Mouse (Mus musculus) bone marrow macrophage, adult 2 months (primary cell): ENCODE measurements at regions not wholly inside any gene's neighbourhood (a gene's known extent, or its start where the extent isn't known, plus 50 kb on each side); places are given as distances from the start of the nearest gene placed in this dataset.

Experiments used
- CTCF ChIP-seq: IDR thresholded peaks from 2 replicates; pipeline ENCODE4 v1.5.1; 2012; ENCODE audit warnings: low read depth, mild to moderate bottlenecking, low read length, moderate library complexity
- POLR2A ChIP-seq: IDR thresholded peaks from 2 replicates; pipeline ENCODE4 v1.6.1; 2012; ENCODE audit warnings: mild to moderate bottlenecking, low read depth, low read length, borderline replicate concordance

- no peak for TF ChIP-seq CTCF
- TF ChIP-seq POLR2A, result no peak
Observed at GRCm38 (mm10) chr15:62646476-62647168, 1198.4 kb downstream of the Gsdmc2 start.
